Mouse (Mus musculus) liver, embryonic 11.5 days (tissue): ENCODE measurements around the gene A930018P22Rik. TPM values are rescaled to one million over a fixed set of nuclear protein-coding genes. Genes with fewer than 3 reads are reported as not detected.

ENCODE experiments used
- polyA plus RNA-seq: library from polyadenylated mRNA; unstranded; fragments of >200 nt; fragmentation: Nextera tagmentation; extraction: Ambion mirVana; gene quantifications from 2 replicates; pipeline ENCODE4 v1.2.1, GENCODE M21; 2014

A930018P22Rik gene
- polyA plus RNA-seq, 1 experiment from 2014 or later = not detected

Other genes starting within 250 kb of the A930018P22Rik start
- gene Lmo2, start 164.8 kb upstream of the A930018P22Rik start, polyA plus RNA-seq = 185 and 191 TPM in 2 replicates
- gene Fbxo3, start 95.0 kb upstream of the A930018P22Rik start, polyA plus RNA-seq = 75.0 and 85.9 TPM in 2 replicates
- gene 4931422A03Rik, start 94.4 kb upstream of the A930018P22Rik start, polyA plus RNA-seq = 3.2 and 3.5 TPM in 2 replicates
- 0.10 TPM in 1 of 2 replicates, not detected in the other for gene Gm10912, start 56.9 kb upstream of the A930018P22Rik start, polyA plus RNA-seq
- gene Gm10799, start 54.2 kb upstream of the A930018P22Rik start, polyA plus RNA-seq = not detected in 2 replicates
- gene Cd59b, start 52.9 kb upstream of the A930018P22Rik start, polyA plus RNA-seq = 8.7 and 10.6 TPM in 2 replicates
- 73.4 and 77.6 TPM in 2 replicates for gene Cd59a, start 27.0 kb upstream of the A930018P22Rik start, polyA plus RNA-seq